Mouse (Mus musculus): ENCODE results near the gene Ccr1.
"Not testable (repeated sequence)": the region's sequence is repeated elsewhere in the genome, so short reads cannot be mapped to it uniquely, and the experiment has no call there.

DNA sequence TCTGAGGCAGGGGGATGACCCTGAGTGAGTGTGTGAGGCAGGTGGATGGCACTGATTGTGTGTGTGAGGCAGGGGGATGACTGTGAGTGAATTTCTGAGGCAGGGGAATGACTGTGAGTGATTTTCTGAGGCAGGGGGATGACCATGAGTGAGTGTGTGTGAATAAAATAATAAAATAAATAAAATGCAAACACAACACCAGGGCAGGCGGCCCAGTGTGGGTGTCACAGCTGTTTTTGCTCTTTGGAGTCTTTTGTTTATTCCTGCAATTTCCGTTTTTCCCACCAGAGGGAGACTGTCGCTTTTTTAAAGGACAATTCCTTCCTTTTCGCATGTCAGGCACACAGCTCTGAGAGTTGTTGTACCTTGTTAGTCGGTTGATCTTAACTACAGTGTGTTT is 42.5 kb downstream of the Ccr1 start:
- not testable (repeated sequence) for TF ChIP-seq POLR2A (IDR thresholded peaks at IDR 0.05; ENCODE audit: borderline replicate concordance, extremely low read depth, low read depth, low read length); CTCF (IDR thresholded peaks at IDR 0.05; ENCODE audit: insufficient read depth, low read length)
